Comparison of ENCODE assay signal across 8 mouse cellular contexts in genomic region chr6:83033249-83034185, GRCm38 (mm10). TPM values are rescaled to one million over a fixed set of nuclear protein-coding genes. Genes with fewer than 3 reads are reported as not detected.
DNase-seq lines count a peak whose midpoint lies in the region; ATAC-seq and TF ChIP-seq lines count a peak whose summit lies in the region.

Dok1 (minus strand) TSS chr6:83033471.
Loxl3 (plus strand) TSS chr6:83034173.

- ATAC-seq in erythroid progenitor cell, adult 5-6 weeks (replicated peaks; ENCODE audit: low FRiP score, poor library complexity, severe bottlenecking) = peak; percentile 78
- peak; percentile 81 for ATAC-seq in heart, postnatal 0 days (ENCODE audit: insufficient read depth, low read depth)

- no peaks in the 10 kb centered on the region for H3K36me3 ChIP-seq in heart, postnatal 0 days (replicated peaks; ENCODE audit: control insufficient read depth, insufficient read depth, low read length)
- peaks cover 60% of the 10 kb centered on the region for H3K36me3 ChIP-seq in megakaryocyte, embryonic 14.5 days (replicated peaks; ENCODE audit: low read length)
- peaks cover 6% of the 10 kb centered on the region; the same call in 1 of the 2 replicates for H3K36me3 ChIP-seq in small intestine, adult 2 months (ENCODE audit: control insufficient read depth, insufficient read depth, low read length)

- H3K4me2 ChIP-seq in heart, postnatal 0 days (ENCODE audit: low read depth, low read length) = peak within 1 kb of the TSS; percentile 86

- TF ChIP-seq EP300 in heart, postnatal 0 days (IDR thresholded peaks at IDR 0.05; ENCODE audit: low read depth) = no peak

- H3K4me3 ChIP-seq in heart, postnatal 0 days (ENCODE audit: low read depth, low read length) = peak within 1 kb of the TSS; percentile 72
- peak within 1 kb of the TSS; percentile 92 for H3K4me3 ChIP-seq in megakaryocyte, embryonic 14.5 days (replicated peaks)
- H3K4me3 ChIP-seq in small intestine, adult 2 months (ENCODE audit: low read depth, low read length) = peak within 1 kb of the TSS; percentile 95

- peaks cover 17% of the 10 kb centered on the region for H3K27me3 ChIP-seq in heart, postnatal 0 days (ENCODE audit: control insufficient read depth, insufficient read depth, low read length)
- H3K27me3 ChIP-seq in megakaryocyte, embryonic 14.5 days (replicated peaks) = no peaks in the 10 kb centered on the region
- no peaks in the 10 kb centered on the region for H3K27me3 ChIP-seq in small intestine, adult 2 months (ENCODE audit: control insufficient read depth, insufficient read depth, low read length)

- DNase-seq in CD4-positive, CD25-positive, alpha-beta regulatory T cell, adult 2 months (ENCODE audit: low read depth, low spot score) = peak; percentile 84
- peak; percentile 80 to 93 for DNase-seq in adrenal gland, adult (ENCODE audit: inconsistent age in 2 of 2, low spot score in 1 of 2)
- peak; percentile 82 for DNase-seq in heart, postnatal 0 days (ENCODE audit: low spot score)
- DNase-seq in kidney, postnatal 14 days = peak; percentile 79
- no peak for DNase-seq in frontal cortex, postnatal 25 days (ENCODE audit: low spot score in 2 of 2)

- TF ChIP-seq POLR2A in small intestine, adult 2 months (IDR thresholded peaks at IDR 0.05; ENCODE audit: low read depth, low read length) = peak; percentile 49; the same call in 1 of the 2 replicates

- under 1% methylated on average over 47 of the region's 51 CpGs for WGBS in heart, postnatal 0 days
- WGBS in small intestine, adult 2 months = 2% methylated on average over 51 of the region's 51 CpGs

- H3K9ac ChIP-seq in heart, postnatal 0 days (replicated peaks; ENCODE audit: low read depth, low read length) = peak within 1 kb of the TSS; percentile 54

- no peaks in the 10 kb centered on the region for H3K9me3 ChIP-seq in heart, postnatal 0 days (replicated peaks; ENCODE audit: control insufficient read depth, low read length)
- no peaks in the 10 kb centered on the region for H3K9me3 ChIP-seq in megakaryocyte, embryonic 14.5 days

- no peak for TF ChIP-seq CTCF in heart, postnatal 0 days (IDR thresholded peaks at IDR 0.05; ENCODE audit: low read depth)
- TF ChIP-seq CTCF in small intestine, adult 2 months (IDR thresholded peaks at IDR 0.05; ENCODE audit: extremely low read depth, insufficient read length, insufficient replicate concordance, low read depth, low read length) = no peak

- H3K4me1 ChIP-seq in heart, postnatal 0 days (ENCODE audit: control insufficient read depth, insufficient read depth) = peaks cover 21% of the 10 kb centered on the region
- peaks cover 88% of the 10 kb centered on the region for H3K4me1 ChIP-seq in megakaryocyte, embryonic 14.5 days
- H3K4me1 ChIP-seq in small intestine, adult 2 months (ENCODE audit: control insufficient read depth, insufficient read depth, insufficient read length, low read length) = peaks cover 11% of the 10 kb centered on the region

- H3K27ac ChIP-seq in heart, postnatal 0 days (ENCODE audit: low read depth) = peak within 1 kb of the TSS; percentile 79
- H3K27ac ChIP-seq in small intestine, adult 2 months (ENCODE audit: insufficient read depth, low read depth, low read length) = peak within 1 kb of the TSS; percentile 53

RNA-seq across cellular contexts. Expression of gene Dok1, which starts in this region (rescaled TPM):
- 20.5 and 27.4 TPM in 2 replicates for total RNA-seq in erythroid progenitor cell, adult 5-6 weeks (2015; ENCODE audit: low replicate concordance)
- 26.9 and 34.7 TPM in 2 replicates for total RNA-seq in erythroid progenitor cell, adult 5-6 weeks (2017; ENCODE audit: low replicate concordance)
- 9.2 and 11.5 TPM in 2 replicates for total RNA-seq in heart, postnatal 0 days (2014; rRNA removed; ENCODE audit: low replicate concordance)
- 6.1 and 6.3 TPM in 2 replicates for polyA plus RNA-seq in heart, postnatal 0 days (2015; fragmentation: Nextera tagmentation; extraction: Ambion mirVana)
- polyA plus RNA-seq in megakaryocyte, embryonic 14.5 days (2012; ENCODE audit: insufficient read depth, low replicate concordance) = 159 and 256 TPM in 2 replicates
- 2.2 and 6.1 TPM in 2 replicates for polyA plus RNA-seq in small intestine, adult 2 months (2012; rRNA removed)

RNA-seq across cellular contexts. Expression of gene Loxl3, which starts in this region (rescaled TPM):
- total RNA-seq in erythroid progenitor cell, adult 5-6 weeks (2015; ENCODE audit: low replicate concordance) = 0.84 and 3.6 TPM in 2 replicates
- total RNA-seq in erythroid progenitor cell, adult 5-6 weeks (2017; ENCODE audit: low replicate concordance) = 0.38 and 3.2 TPM in 2 replicates
- 9.0 and 9.8 TPM in 2 replicates for total RNA-seq in heart, postnatal 0 days (2014; rRNA removed; ENCODE audit: low replicate concordance)
- 3.8 and 4.3 TPM in 2 replicates for polyA plus RNA-seq in heart, postnatal 0 days (2015; fragmentation: Nextera tagmentation; extraction: Ambion mirVana)
- polyA plus RNA-seq in megakaryocyte, embryonic 14.5 days (2012; ENCODE audit: insufficient read depth, low replicate concordance) = 0.40 and 4.2 TPM in 2 replicates
- 1.4 and 2.5 TPM in 2 replicates for polyA plus RNA-seq in small intestine, adult 2 months (2012; rRNA removed)

Comparison
In these comparisons a context has a peak if more than half of its experiments do, and no peak if none do; other contexts are left out.
1. RNA of gene Dok1 (polyA plus RNA-seq): 159 to 256 TPM in megakaryocyte, embryonic 14.5 days; 6.1 to 6.3 TPM in heart, postnatal 0 days and 2.2 to 6.1 TPM in small intestine, adult 2 months; every median in the first group is over 10 times any median in the second.
2. DNase-seq: peak in CD4-positive, CD25-positive, alpha-beta regulatory T cell, adult 2 months (single experiment), adrenal gland, adult (2 of 2), heart, postnatal 0 days (single experiment) and kidney, postnatal 14 days (single experiment); none in frontal cortex, postnatal 25 days (0 of 2).
3. Peak in every context shown above with its lines, with median percentiles within 50 percentile points of each other: H3K4me3 ChIP-seq.